Mouse (Mus musculus) CH12.LX (cell line): ENCODE results near the gene Olfr1359. TPM values are rescaled to one million over a fixed set of nuclear protein-coding genes. Genes with fewer than 3 reads are reported as not detected.

ENCODE experiments used
- DNase-seq: peaks from one replicate; pipeline ENCODE4 v3.0.0-alpha.2; 2013; ENCODE audit errors: extremely low read depth
- H3K27ac ChIP-seq: 2 replicates; pipeline ENCODE4 v1.5.1; 2012; ENCODE audit warnings: low read depth, mild to moderate bottlenecking, control low read depth, moderate library complexity; ENCODE audit not compliant: insufficient read depth
- H3K27me3 ChIP-seq: replicated peaks from 2 replicates; pipeline ENCODE3; 2012; ENCODE audit warnings: inconsistent platforms
- H3K36me3 ChIP-seq, 2 experiments: replicated peaks in 1 of 2; 2 replicates each; pipeline versions ENCODE3 to v1.6.1; 2012; ENCODE audit warnings: inconsistent platforms in 1 of 2, low read length in 1 of 2, mild to moderate bottlenecking in 1 of 2, mixed read lengths in 1 of 2, moderate library complexity in 1 of 2; ENCODE audit not compliant: control insufficient read depth in 1 of 2, insufficient read depth in 1 of 2
- H3K4me1 ChIP-seq, 2 experiments: 2 replicates each; pipeline ENCODE4 v1.6.1; 2012; ENCODE audit warnings: inconsistent platforms in 1 of 2, moderate library complexity in 1 of 2; ENCODE audit not compliant: insufficient read depth in 2 of 2, control insufficient read depth in 1 of 2
- H3K4me2 ChIP-seq: 2 replicates; pipeline ENCODE4 v1.6.1; 2012; ENCODE audit warnings: low read depth, mild to moderate bottlenecking, control low read depth; ENCODE audit not compliant: poor library complexity, insufficient read depth, severe bottlenecking
- H3K4me3 ChIP-seq, 3 experiments: fragments of 150-350 bp in 1 of 3; sonication (generic) in 1 of 3; replicated peaks in 1 of 3; 2 replicates each; pipeline versions ENCODE3 to v1.5.1; 2011 to 2012; ENCODE audit warnings: low read depth in 2 of 3, low read length in 2 of 3, mild to moderate bottlenecking in 2 of 3, moderate library complexity in 2 of 3, control low read depth in 1 of 3, improper control_type of control experiment in 1 of 3, inconsistent platforms in 1 of 3, mixed read lengths in 1 of 3; ENCODE audit not compliant: poor library complexity in 1 of 3
- H3K79me2 ChIP-seq: replicated peaks from 2 replicates; pipeline ENCODE4 v1.6.1; 2012; ENCODE audit warnings: mild to moderate bottlenecking, moderate library complexity; ENCODE audit not compliant: control insufficient read depth, poor library complexity, insufficient read depth, severe bottlenecking; ENCODE audit errors: extremely low read depth
- H3K9ac ChIP-seq: 2 replicates; pipeline ENCODE4 v1.6.1; 2012; ENCODE audit warnings: low read depth, mild to moderate bottlenecking, control low read depth, moderate library complexity; ENCODE audit not compliant: insufficient read depth
- H3K9me3 ChIP-seq: replicated peaks from 2 replicates; pipeline ENCODE3; 2012; ENCODE audit warnings: low read length, inconsistent platforms, mixed read lengths
- CHD1 ChIP-seq: IDR thresholded peaks from 2 replicates; pipeline ENCODE4 v1.6.1; 2012; ENCODE audit warnings: low read depth, low read length, improper control_type of control experiment, inconsistent platforms
- E2F4 ChIP-seq: IDR thresholded peaks from 2 replicates; pipeline ENCODE4 v1.6.1; 2011; ENCODE audit warnings: low read depth, low read length, improper control_type of control experiment; ENCODE audit not compliant: insufficient replicate concordance
- ETS1 ChIP-seq: conservative IDR thresholded peaks from 2 replicates; pipeline ENCODE4 v1.6.1; 2012; ENCODE audit warnings: low read depth, mild to moderate bottlenecking, inconsistent platforms, low read length, improper control_type of control experiment, moderate library complexity
- GABPA ChIP-seq: IDR thresholded peaks from 2 replicates; pipeline ENCODE4 v1.6.1; 2012; ENCODE audit warnings: low read depth, low read length, improper control_type of control experiment, inconsistent platforms; ENCODE audit not compliant: insufficient replicate concordance
- IRF4 ChIP-seq: IDR thresholded peaks from 2 replicates; pipeline ENCODE4 v1.6.1; 2014; ENCODE audit warnings: low read depth, mild to moderate bottlenecking, inconsistent platforms, low read length, improper control_type of control experiment
- JUND ChIP-seq: conservative IDR thresholded peaks from 2 replicates; pipeline ENCODE4 v1.6.1; 2011; ENCODE audit warnings: low read depth, low read length, improper control_type of control experiment
- MAFK ChIP-seq: IDR thresholded peaks from 2 replicates; pipeline ENCODE4 v1.6.1; 2011; ENCODE audit warnings: low read length, improper control_type of control experiment; ENCODE audit not compliant: insufficient replicate concordance
- MYC ChIP-seq: IDR thresholded peaks from 2 replicates; pipeline ENCODE4 v1.6.1; 2011; ENCODE audit warnings: low read depth, mild to moderate bottlenecking, improper control_type of control experiment, low read length
- NELFE ChIP-seq: IDR thresholded peaks from 2 replicates; pipeline ENCODE4 v1.6.1; 2011; ENCODE audit warnings: low read depth, low read length, improper control_type of control experiment
- NRF1 ChIP-seq: IDR thresholded peaks from 2 replicates; pipeline ENCODE4 v1.6.1; 2014; ENCODE audit warnings: low read depth, mild to moderate bottlenecking, inconsistent platforms, low read length, improper control_type of control experiment, moderate library complexity
- PAX5 ChIP-seq: IDR thresholded peaks from 2 replicates; pipeline ENCODE4 v1.6.1; 2012; ENCODE audit warnings: low read length, inconsistent platforms, mixed read lengths
- RAD21 ChIP-seq: IDR thresholded peaks from 2 replicates; pipeline ENCODE4 v1.6.1; 2011; ENCODE audit warnings: low read depth, mild to moderate bottlenecking, low read length, improper control_type of control experiment, moderate library complexity
- RCOR1 ChIP-seq: conservative IDR thresholded peaks from 2 replicates; pipeline ENCODE4 v1.6.1; 2012; ENCODE audit warnings: low read depth, mild to moderate bottlenecking, inconsistent platforms, low read length, improper control_type of control experiment
- SMC3 ChIP-seq: IDR thresholded peaks from 2 replicates; pipeline ENCODE4 v1.6.1; 2011; ENCODE audit warnings: low read depth, low read length, improper control_type of control experiment
- TBP ChIP-seq: conservative IDR thresholded peaks from 2 replicates; pipeline ENCODE4 v1.6.1; 2011; ENCODE audit warnings: low read depth, low read length, improper control_type of control experiment
- USF1 ChIP-seq: IDR thresholded peaks from 2 replicates; pipeline ENCODE4 v1.6.1; 2014; ENCODE audit warnings: low read depth, mild to moderate bottlenecking, inconsistent platforms, low read length, improper control_type of control experiment
- ZC3H11A ChIP-seq: IDR thresholded peaks from 2 replicates; pipeline ENCODE4 v1.6.1; 2012; ENCODE audit warnings: low read depth, mild to moderate bottlenecking, inconsistent platforms, low read length, improper control_type of control experiment
- ZKSCAN1 ChIP-seq: IDR thresholded peaks from 2 replicates; pipeline ENCODE4 v1.6.1; 2012; ENCODE audit warnings: low read depth, inconsistent platforms, low read length, improper control_type of control experiment, borderline replicate concordance
- ZMIZ1 ChIP-seq: IDR thresholded peaks from 2 replicates; pipeline ENCODE4 v1.6.1; 2012; ENCODE audit warnings: low read depth, mild to moderate bottlenecking, inconsistent platforms, low read length, improper control_type of control experiment
- ZNF384 ChIP-seq: IDR thresholded peaks from 2 replicates; pipeline ENCODE4 v1.6.1; 2012; ENCODE audit warnings: low read depth, low read length, improper control_type of control experiment, inconsistent platforms
- dilution Hi-C: fragments of 300-500 bp; cut with MboI; formaldehyde crosslinking; loops from 2 replicates; pipeline ENCODE4 v1.14.3; 2020; ENCODE audit warnings: low sequenced_read_pairs; ENCODE audit not compliant: extremely low pct_unique_long_range_greater_than_20kb, extremely low pct_ligation_motif_present
- in situ Hi-C: fragments of 300-500 bp; cut with MboI; formaldehyde crosslinking; loops from 3 replicates; pipeline ENCODE4 v1.14.3; 2019; ENCODE audit warnings: low sequenced_read_pairs, low pct_ligation_motif_present, low pct_unique_long_range_greater_than_20kb, mixed read lengths
- polyA plus RNA-seq: library from polyadenylated mRNA; unstranded; fragments of >175 nt; gene quantifications from 2 replicates; pipeline ENCODE4 v1.2.1, GENCODE M21; 2012; ENCODE audit warnings: low read depth; ENCODE audit not compliant: insufficient read length
- total RNA-seq, 2 experiments: library from RNA; depleted of rRNA; stranded (reverse); fragments of 300-350 nt in 1 of 2; fragments of >200 nt in 1 of 2; gene quantifications; 2 replicates each; pipeline ENCODE4 v1.2.3; 2012 to 2014

Olfr1359 gene
- total and polyA plus RNA-seq, 3 experiments = not detected

GRCm38 (mm10) chr13:21755707-21756106, 57.8 kb downstream of the Olfr1359 start:
- no peaks in the 10 kb centered on the region for H3K79me2 ChIP-seq
- H3K4me3 ChIP-seq = no peak overlapping the region
- no peak for TF ChIP-seq NELFE
- no peak for TF ChIP-seq E2F4
- TF ChIP-seq SMC3 = no peak
- no peak for TF ChIP-seq IRF4
- TF ChIP-seq ETS1 = no peak
- TF ChIP-seq USF1 = no peak
- no peak for TF ChIP-seq PAX5
- TF ChIP-seq RCOR1 = no peak
- no peak for TF ChIP-seq JUND
- no peak for TF ChIP-seq RAD21
- TF ChIP-seq TBP = peak; percentile 61; the same call in 1 of the 2 replicates
- TF ChIP-seq NRF1 = no peak
- no peak for TF ChIP-seq MYC
- TF ChIP-seq ZKSCAN1 = no peak
- TF ChIP-seq GABPA = no peak
- no peak for TF ChIP-seq MAFK
- no peak for TF ChIP-seq CHD1
- peak; percentile 12; the same call in 1 of the 2 replicates for TF ChIP-seq ZNF384
- TF ChIP-seq ZMIZ1 = 0 out of 2 replicates have a peak, but pooled peaks have one; percentile 31
- TF ChIP-seq ZC3H11A = no peak
- no peaks in the 10 kb centered on the region for H3K36me3 ChIP-seq
- no peaks in the 10 kb centered on the region for H3K27me3 ChIP-seq
- dilution Hi-C loops (no loop called here), in situ Hi-C loops (no loop called here)
- no peak overlapping the region for H3K27ac ChIP-seq
- H3K9ac ChIP-seq = no peak overlapping the region
- no peaks in the 10 kb centered on the region for H3K9me3 ChIP-seq
- peaks cover 0 to 26% of the 10 kb centered on the region in 2 experiments; a peak in 2 of 4 replicates for H3K4me1 ChIP-seq
- no peak overlapping the region for H3K4me2 ChIP-seq
- no peak for DNase-seq

Other genes starting within 250 kb of the Olfr1359 start
Only the 20 nearest of the 33 such genes appear.
- gene Olfr1364, start 116.4 kb upstream of the Olfr1359 start, total RNA-seq (2012; rRNA removed) = not detected in 2 replicates
- not detected in 2 replicates for gene Olfr1364, start 116.4 kb upstream of the Olfr1359 start, total RNA-seq (2014; rRNA removed)
- not detected in 2 replicates for gene Olfr1364, start 116.4 kb upstream of the Olfr1359 start, polyA plus RNA-seq
- gene Olfr1362, start 84.1 kb upstream of the Olfr1359 start, total RNA-seq (2012; rRNA removed) = not detected in 2 replicates
- not detected in 2 replicates for gene Olfr1362, start 84.1 kb upstream of the Olfr1359 start, total RNA-seq (2014; rRNA removed)
- gene Olfr1362, start 84.1 kb upstream of the Olfr1359 start, polyA plus RNA-seq = not detected in 2 replicates
- gene Olfr11, start 55.6 kb upstream of the Olfr1359 start, total RNA-seq (2012; rRNA removed) = 1.0 and 1.4 TPM in 2 replicates
- 0.34 and 0.70 TPM in 2 replicates for gene Olfr11, start 55.6 kb upstream of the Olfr1359 start, total RNA-seq (2014; rRNA removed)
- gene Olfr11, start 55.6 kb upstream of the Olfr1359 start, polyA plus RNA-seq = 0.23 and 1.3 TPM in 2 replicates
- not detected in 2 replicates for gene Olfr1361, start 34.7 kb upstream of the Olfr1359 start, total RNA-seq (2012; rRNA removed)
- gene Olfr1361, start 34.7 kb upstream of the Olfr1359 start, total RNA-seq (2014; rRNA removed) = not detected in 2 replicates
- not detected in 2 replicates for gene Olfr1361, start 34.7 kb upstream of the Olfr1359 start, polyA plus RNA-seq
- not detected in 2 replicates for gene Olfr1360, start 20.7 kb upstream of the Olfr1359 start, total RNA-seq (2012; rRNA removed)
- gene Olfr1360, start 20.7 kb upstream of the Olfr1359 start, total RNA-seq (2014; rRNA removed) = not detected in 2 replicates
- not detected in 2 replicates for gene Olfr1360, start 20.7 kb upstream of the Olfr1359 start, polyA plus RNA-seq
- gene Hist1h2bl, start 18.0 kb downstream of the Olfr1359 start, total RNA-seq (2012; rRNA removed) = 897 and 953 TPM in 2 replicates
- gene Hist1h2bl, start 18.0 kb downstream of the Olfr1359 start, total RNA-seq (2014; rRNA removed) = 16.0 and 18.1 TPM in 2 replicates
- gene Hist1h2bl, start 18.0 kb downstream of the Olfr1359 start, polyA plus RNA-seq = 1.7 and 3.8 TPM in 2 replicates
- gene Hist1h2ai, start 18.3 kb downstream of the Olfr1359 start, total RNA-seq (2012; rRNA removed) = 839 and 880 TPM in 2 replicates
- gene Hist1h2ai, start 18.3 kb downstream of the Olfr1359 start, total RNA-seq (2014; rRNA removed) = 3.9 and 6.3 TPM in 2 replicates
- gene Hist1h2ai, start 18.3 kb downstream of the Olfr1359 start, polyA plus RNA-seq = not detected in 2 replicates
- gene Hist1h3h, start 19.5 kb downstream of the Olfr1359 start, total RNA-seq (2012; rRNA removed) = 1,605 and 1,657 TPM in 2 replicates
- 18.2 and 21.7 TPM in 2 replicates for gene Hist1h3h, start 19.5 kb downstream of the Olfr1359 start, total RNA-seq (2014; rRNA removed)
- gene Hist1h3h, start 19.5 kb downstream of the Olfr1359 start, polyA plus RNA-seq = 9.5 and 18.6 TPM in 2 replicates
- 1,752 and 1,804 TPM in 2 replicates for gene Hist1h2bm, start 23.9 kb downstream of the Olfr1359 start, total RNA-seq (2012; rRNA removed)
- 25.7 and 36.0 TPM in 2 replicates for gene Hist1h2bm, start 23.9 kb downstream of the Olfr1359 start, total RNA-seq (2014; rRNA removed)
- gene Hist1h2bm, start 23.9 kb downstream of the Olfr1359 start, polyA plus RNA-seq = 0.87 TPM in 1 of 2 replicates, not detected in the other
- gene Hist1h4j, start 37.0 kb downstream of the Olfr1359 start, total RNA-seq (2012; rRNA removed) = 936 and 984 TPM in 2 replicates
- 18.5 and 27.8 TPM in 2 replicates for gene Hist1h4j, start 37.0 kb downstream of the Olfr1359 start, total RNA-seq (2014; rRNA removed)
- 1.1 and 1.8 TPM in 2 replicates for gene Hist1h4j, start 37.0 kb downstream of the Olfr1359 start, polyA plus RNA-seq
- gene Hist1h4k, start 52.4 kb downstream of the Olfr1359 start, total RNA-seq (2012; rRNA removed) = 3,228 and 4,319 TPM in 2 replicates
- 15.2 and 25.4 TPM in 2 replicates for gene Hist1h4k, start 52.4 kb downstream of the Olfr1359 start, total RNA-seq (2014; rRNA removed)
- 5.6 and 13.2 TPM in 2 replicates for gene Hist1h4k, start 52.4 kb downstream of the Olfr1359 start, polyA plus RNA-seq
- gene Hist1h2ak, start 55.7 kb downstream of the Olfr1359 start, total RNA-seq (2012; rRNA removed) = 1,024 and 1,125 TPM in 2 replicates
- 7.3 and 16.6 TPM in 2 replicates for gene Hist1h2ak, start 55.7 kb downstream of the Olfr1359 start, total RNA-seq (2014; rRNA removed)
- 1.8 and 6.2 TPM in 2 replicates for gene Hist1h2ak, start 55.7 kb downstream of the Olfr1359 start, polyA plus RNA-seq
- 1,563 and 1,639 TPM in 2 replicates for gene Hist1h2bn, start 56.0 kb downstream of the Olfr1359 start, total RNA-seq (2012; rRNA removed)
- gene Hist1h2bn, start 56.0 kb downstream of the Olfr1359 start, total RNA-seq (2014; rRNA removed) = 16.5 and 24.0 TPM in 2 replicates
- gene Hist1h2bn, start 56.0 kb downstream of the Olfr1359 start, polyA plus RNA-seq = 2.6 and 3.1 TPM in 2 replicates
- 1,032 and 1,397 TPM in 2 replicates for gene Hist1h1b, start 82.5 kb downstream of the Olfr1359 start, total RNA-seq (2012; rRNA removed)
- 12.2 and 16.6 TPM in 2 replicates for gene Hist1h1b, start 82.5 kb downstream of the Olfr1359 start, total RNA-seq (2014; rRNA removed)
- gene Hist1h1b, start 82.5 kb downstream of the Olfr1359 start, polyA plus RNA-seq = 0.71 and 1.9 TPM in 2 replicates
- gene Hist1h3i, start 85.3 kb downstream of the Olfr1359 start, total RNA-seq (2012; rRNA removed) = 797 and 828 TPM in 2 replicates
- gene Hist1h3i, start 85.3 kb downstream of the Olfr1359 start, total RNA-seq (2014; rRNA removed) = 7.7 and 21.2 TPM in 2 replicates
- 2.0 and 14.3 TPM in 2 replicates for gene Hist1h3i, start 85.3 kb downstream of the Olfr1359 start, polyA plus RNA-seq
- 792 and 1,025 TPM in 2 replicates for gene Hist1h2an, start 89.1 kb downstream of the Olfr1359 start, total RNA-seq (2012; rRNA removed)
- 3.0 and 4.7 TPM in 2 replicates for gene Hist1h2an, start 89.1 kb downstream of the Olfr1359 start, total RNA-seq (2014; rRNA removed)
- gene Hist1h2an, start 89.1 kb downstream of the Olfr1359 start, polyA plus RNA-seq = 7.1 TPM in 1 of 2 replicates, not detected in the other
- 476 and 510 TPM in 2 replicates for gene Hist1h2bp, start 89.3 kb downstream of the Olfr1359 start, total RNA-seq (2012; rRNA removed)
- 2.7 and 3.6 TPM in 2 replicates for gene Hist1h2bp, start 89.3 kb downstream of the Olfr1359 start, total RNA-seq (2014; rRNA removed)
- 0.60 and 1.3 TPM in 2 replicates for gene Hist1h2bp, start 89.3 kb downstream of the Olfr1359 start, polyA plus RNA-seq
- gene Hist1h2bq, start 112.1 kb downstream of the Olfr1359 start, total RNA-seq (2012; rRNA removed) = 1,881 and 2,257 TPM in 2 replicates
- 17.1 and 32.4 TPM in 2 replicates for gene Hist1h2bq, start 112.1 kb downstream of the Olfr1359 start, total RNA-seq (2014; rRNA removed)
- gene Hist1h2bq, start 112.1 kb downstream of the Olfr1359 start, polyA plus RNA-seq = 4.1 and 4.3 TPM in 2 replicates
- gene Hist1h2ao, start 112.4 kb downstream of the Olfr1359 start, total RNA-seq (2012; rRNA removed) = not detected in 2 replicates
- gene Hist1h2ao, start 112.4 kb downstream of the Olfr1359 start, total RNA-seq (2014; rRNA removed) = not detected in 2 replicates
- 354 and 693 TPM in 2 replicates for gene Hist1h2ao, start 112.4 kb downstream of the Olfr1359 start, polyA plus RNA-seq
- 18.2 and 20.8 TPM in 2 replicates for gene Hist1h4m, start 113.6 kb downstream of the Olfr1359 start, total RNA-seq (2012; rRNA removed)
- 1.6 TPM in 1 of 2 replicates, not detected in the other for gene Hist1h4m, start 113.6 kb downstream of the Olfr1359 start, total RNA-seq (2014; rRNA removed)
- 0.70 and 12.8 TPM in 2 replicates for gene Hist1h4m, start 113.6 kb downstream of the Olfr1359 start, polyA plus RNA-seq